Mouse (Mus musculus) thymus, adult 2 months (tissue): Measurements from ENCODE around the gene Tnrc6c. TPM values are rescaled to one million over a fixed set of nuclear protein-coding genes. Genes with fewer than 3 reads are reported as not detected.

Experiments
- DNase-seq: peaks from one replicate; pipeline ENCODE4 v3.0.0; 2021
- H3K27ac ChIP-seq: fragments of 200-500 bp; 2 replicates; pipeline ENCODE4 v1.5.1; 2012; ENCODE audit warnings: low read length, control low read depth; ENCODE audit not compliant: control insufficient read depth, insufficient read depth
- H3K27me3 ChIP-seq: fragments of 200-500 bp; 2 replicates; pipeline ENCODE4 v1.6.1; 2012; ENCODE audit warnings: mild to moderate bottlenecking, low read length, moderate library complexity, mixed read lengths; ENCODE audit not compliant: control insufficient read depth, insufficient read depth
- H3K36me3 ChIP-seq: fragments of 200-500 bp; 2 replicates; pipeline ENCODE4 v1.6.1; 2012; ENCODE audit warnings: mild to moderate bottlenecking, low read length, moderate library complexity; ENCODE audit not compliant: control insufficient read depth, insufficient read depth
- H3K4me1 ChIP-seq: fragments of 200-500 bp; replicated peaks from 2 replicates; pipeline ENCODE4 v1.6.1; 2012; ENCODE audit warnings: low read length; ENCODE audit not compliant: control insufficient read depth, insufficient read depth
- H3K4me3 ChIP-seq: fragments of 200-500 bp; 2 replicates; pipeline ENCODE4 v1.5.1; 2012; ENCODE audit warnings: mild to moderate bottlenecking, low read length, control low read depth, moderate library complexity; ENCODE audit not compliant: control insufficient read depth, insufficient read depth
- CTCF ChIP-seq: fragments of 200-500 bp; IDR thresholded peaks from 2 replicates; pipeline ENCODE4 v1.5.1; 2012; ENCODE audit warnings: mild to moderate bottlenecking, control low read depth, low read length, moderate library complexity, borderline replicate concordance; ENCODE audit not compliant: control insufficient read depth, poor library complexity, insufficient read depth; ENCODE audit errors: extremely low read depth
- POLR2A ChIP-seq: fragments of 200-500 bp; IDR thresholded peaks from 2 replicates; pipeline ENCODE4 v1.6.1; 2012; ENCODE audit warnings: mild to moderate bottlenecking, low read length, control low read depth, moderate library complexity; ENCODE audit not compliant: control insufficient read depth, poor library complexity, insufficient read depth; ENCODE audit errors: extremely low read depth
- WGBS: fragments of 180-500 bp; shearing (Covaris S2); methylation state at CpG from one replicate; pipeline ENCODE4 v1.1.7; 2018; 5-methylcytosine and 5-hydroxymethylcytosine counted together
- polyA plus RNA-seq: library from polyadenylated mRNA; depleted of rRNA; stranded (reverse); fragments of >200 nt; gene quantifications from 2 replicates; pipeline ENCODE4 v1.2.3, GENCODE M21; 2012

Tnrc6c gene
- polyA plus RNA-seq, 1 experiment: 75.0 TPM

GRCm38 (mm10) chr11:117765361-117765760, 111.3 kb downstream of the Tnrc6c start:
- Histone ChIP-seq H3K36me3 (peaks cover 20% of the 10 kb centered on the region), H3K4me3 (no peak overlapping the region), H3K27me3 (no peaks in the 10 kb centered on the region), H3K4me1 (peaks cover 8% of the 10 kb centered on the region), H3K27ac (no peak overlapping the region)
- no peak for DNase-seq
- WGBS: 93% methylated on average over 5 of the region's 5 CpGs
- TF ChIP-seq POLR2A: no peak
- no peak for TF ChIP-seq CTCF

- no peaks in the 10 kb centered on the region for H3K27me3 ChIP-seq
These were observed 112.2 kb downstream of the Tnrc6c start for GRCm38 (mm10) chr11:117766275-117766674.

GRCm38 (mm10) chr11:117768725-117769682, 114.9 kb downstream of the Tnrc6c start:
- Histone ChIP-seq H3K36me3 (peaks cover 16% of the 10 kb centered on the region), H3K27ac (no peak overlapping the region), H3K4me3 (no peak overlapping the region), H3K27me3 (no peaks in the 10 kb centered on the region), H3K4me1 (peaks cover under 1% of the 10 kb centered on the region)
- no peak for DNase-seq
- WGBS: 93% methylated on average over 20 of the region's 20 CpGs
- TF ChIP-seq CTCF (no peak), POLR2A (no peak)

More at GRCm38 (mm10) chr11:117766275-117766674, 112.2 kb downstream of the Tnrc6c start:
- TF ChIP-seq CTCF (no peak), POLR2A (no peak)
- Histone ChIP-seq H3K4me3 (no peak overlapping the region), H3K27ac (no peak overlapping the region), H3K4me1 (peaks cover 8% of the 10 kb centered on the region), H3K36me3 (peaks cover 11% of the 10 kb centered on the region)
- WGBS: 94% methylated on average over 3 of the region's 3 CpGs
- no peak for DNase-seq

GRCm38 (mm10) chr11:117769683-117770047, 115.6 kb downstream of the Tnrc6c start:
- Histone ChIP-seq H3K27me3 (no peaks in the 10 kb centered on the region), H3K27ac (no peak overlapping the region), H3K4me3 (no peak overlapping the region), H3K36me3 (peaks cover 22% of the 10 kb centered on the region), H3K4me1 (no peaks in the 10 kb centered on the region; the same call in 1 of the 2 replicates)
- DNase-seq: no peak
- 95% methylated on average over 7 of the region's 7 CpGs for WGBS
- TF ChIP-seq CTCF (no peak), POLR2A (no peak)

GRCm38 (mm10) chr11:117770407-117770806, 116.3 kb downstream of the Tnrc6c start:
- Histone ChIP-seq H3K27ac (no peak overlapping the region), H3K36me3 (peaks cover 29% of the 10 kb centered on the region), H3K4me3 (no peak overlapping the region), H3K27me3 (no peaks in the 10 kb centered on the region), H3K4me1 (no peaks in the 10 kb centered on the region; the same call in 1 of the 2 replicates)
- no peak for TF ChIP-seq POLR2A
- no peak for TF ChIP-seq CTCF
- 95% methylated on average over 10 of the region's 10 CpGs for WGBS
- DNase-seq: no peak

GRCm38 (mm10) chr11:117772352-117772751, 118.3 kb downstream of the Tnrc6c start:
- TF ChIP-seq POLR2A: no peak
- no peak for TF ChIP-seq CTCF
- Histone ChIP-seq H3K27ac (no peak overlapping the region), H3K36me3 (peaks cover 26% of the 10 kb centered on the region), H3K4me3 (no peak overlapping the region), H3K27me3 (no peaks in the 10 kb centered on the region), H3K4me1 (peaks cover 16% of the 10 kb centered on the region)
- 92% methylated on average over 7 of the region's 7 CpGs for WGBS
- DNase-seq: no peak
